ENCODE assay signal across 24 mouse cellular contexts in the genomic region with DNA sequence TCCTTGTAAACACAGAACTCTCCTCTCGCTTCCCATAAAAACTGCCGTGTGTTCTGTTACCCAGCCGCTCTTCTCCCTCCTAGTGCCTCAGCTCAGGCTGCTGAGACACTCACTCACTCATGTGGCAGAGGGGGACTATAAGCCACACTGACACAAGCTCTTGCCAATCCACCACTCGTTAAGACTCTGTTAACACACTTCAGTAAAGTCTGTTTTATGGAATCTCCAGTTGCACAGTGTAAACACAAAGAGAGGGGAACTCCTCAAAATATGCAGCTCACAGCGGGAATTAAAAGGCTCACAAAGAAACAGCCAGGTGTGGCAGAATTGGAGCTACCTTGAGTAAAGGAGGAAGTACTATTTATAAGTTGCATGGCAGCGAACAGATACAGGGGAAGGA.
DNase-seq lines count a peak whose midpoint lies in the region; ATAC-seq and TF ChIP-seq lines count a peak whose summit lies in the region.
"Had no signal": no experiment of that assay in that cellular context is flagged by ENCODE, and none has a peak within 500 bp of the region (broad histone marks: within the 10 kb centered on the region; RNA-seq: fewer than 3 reads in every experiment).

No protein-coding gene starts in this region.

- H3K4me3 ChIP-seq in kidney, embryonic 14.5 days (ENCODE audit: low read length) = no peak overlapping the region
- no peak overlapping the region for H3K4me3 ChIP-seq in ES-E14 (ENCODE audit: insufficient read depth in 1 of 2, low read depth in 1 of 2, low read length in 2 of 2, poor library complexity in 1 of 2, severe bottlenecking in 1 of 2)
- H3K4me3 ChIP-seq in embryonic fibroblast, embryonic 13.5 days (ENCODE audit: insufficient read depth, low read length) = no peak overlapping the region
- no peak overlapping the region for H3K4me3 ChIP-seq in limb, embryonic 15.5 days
- H3K4me3 ChIP-seq in midbrain, postnatal 0 days (ENCODE audit: low read depth, low read length) = no peak overlapping the region
- H3K4me3 ChIP-seq: forebrain, embryonic 13.5 days; heart, embryonic 15.5 days; megakaryocyte, embryonic 14.5 days; myocyte had no signal

- H3K4me1 ChIP-seq in kidney, embryonic 14.5 days (ENCODE audit: control insufficient read depth, insufficient read depth, low read length) = peaks cover 38% of the 10 kb centered on the region
- H3K4me1 ChIP-seq in ES-E14 (ENCODE audit: control insufficient read depth in 2 of 2, insufficient read depth in 2 of 2, low read length in 2 of 2, poor library complexity in 1 of 2) = peaks cover 5 to 9% of the 10 kb centered on the region in 2 experiments
- peaks cover 56% of the 10 kb centered on the region for H3K4me1 ChIP-seq in embryonic fibroblast, embryonic 13.5 days (ENCODE audit: control insufficient read depth, insufficient read depth, low read length)
- peaks cover 53% of the 10 kb centered on the region for H3K4me1 ChIP-seq in limb, embryonic 15.5 days
- no peaks in the 10 kb centered on the region for H3K4me1 ChIP-seq in midbrain, postnatal 0 days (ENCODE audit: insufficient read depth, low read length)

- WGBS in kidney, embryonic 14.5 days = 37% methylated on average over 6 of the region's 6 CpGs
- WGBS in limb, embryonic 15.5 days = 26% methylated on average over 6 of the region's 6 CpGs
- 67% methylated on average over 6 of the region's 6 CpGs for WGBS in midbrain, postnatal 0 days

- no peak for DNase-seq in kidney, adult 18-20 months
- peak; percentile 56 for DNase-seq in ES-E14 (ENCODE audit: low read depth, low spot score)
- DNase-seq in midbrain, postnatal 0 days (ENCODE audit: low spot score) = no peak
- no peak for DNase-seq in layer of hippocampus, adult 9-10 months (ENCODE audit: low spot score)
- DNase-seq: adrenal gland, postnatal 14 days; cerebellum, adult 11-12 months; cerebellum, postnatal 14 days; gastrocnemius, postnatal 10 days; heart, adult 18-20 months; kidney, adult 9 months; lung, adult 18-20 months; midbrain, embryonic 14.5 days; right cerebral cortex, postnatal 25 days had no signal

- ATAC-seq in kidney, embryonic 14.5 days (ENCODE audit: low FRiP score, low TSS enrichment) = no peak
- no peak for ATAC-seq in limb, embryonic 15.5 days (ENCODE audit: insufficient number of reproducible peaks, low FRiP score, low TSS enrichment, low read depth)
- no peak for ATAC-seq in midbrain, postnatal 0 days (ENCODE audit: low FRiP score)
- ATAC-seq in erythroid progenitor cell, adult 5-6 weeks (replicated peaks; ENCODE audit: low FRiP score, poor library complexity, severe bottlenecking) = no peak
- ATAC-seq: forebrain, embryonic 13.5 days; hindbrain, embryonic 16.5 days had no signal

- no peaks in the 10 kb centered on the region for H3K27me3 ChIP-seq in kidney, embryonic 14.5 days (ENCODE audit: control insufficient read depth, insufficient read depth, low read length)
- H3K27me3 ChIP-seq in limb, embryonic 15.5 days = no peaks in the 10 kb centered on the region
- no peaks in the 10 kb centered on the region for H3K27me3 ChIP-seq in midbrain, postnatal 0 days (ENCODE audit: insufficient read depth, low read length)
- H3K27me3 ChIP-seq: CH12.LX; forebrain, embryonic 13.5 days; heart, embryonic 15.5 days; megakaryocyte, embryonic 14.5 days had no signal

- H3K9me3 ChIP-seq in kidney, embryonic 14.5 days (ENCODE audit: control insufficient read depth, low read length) = no peaks in the 10 kb centered on the region
- no peaks in the 10 kb centered on the region for H3K9me3 ChIP-seq in ES-E14 (ENCODE audit: control insufficient read depth, insufficient read depth, low read depth, low read length)
- H3K9me3 ChIP-seq in limb, embryonic 15.5 days = no peaks in the 10 kb centered on the region
- H3K9me3 ChIP-seq in midbrain, postnatal 0 days (ENCODE audit: low read length) = no peaks in the 10 kb centered on the region
- H3K9me3 ChIP-seq: forebrain, embryonic 13.5 days; heart, embryonic 15.5 days; megakaryocyte, embryonic 14.5 days had no signal

- H3K27ac ChIP-seq in kidney, embryonic 14.5 days (ENCODE audit: low read depth, low read length) = peak overlapping the region; percentile 43; the same call in 1 of the 2 replicates
- H3K27ac ChIP-seq in ES-E14 (ENCODE audit: insufficient read depth, low read depth, low read length, poor library complexity, severe bottlenecking) = peak overlapping the region; percentile 27; the same call in 1 of the 2 replicates
- peak overlapping the region; percentile 97 for H3K27ac ChIP-seq in embryonic fibroblast, embryonic 13.5 days (ENCODE audit: insufficient read depth, low read length)
- H3K27ac ChIP-seq in limb, embryonic 15.5 days = peak overlapping the region; percentile 27; the same call in 1 of the 2 replicates
- no peak overlapping the region for H3K27ac ChIP-seq in midbrain, postnatal 0 days (ENCODE audit: low read depth, low read length)
- H3K27ac ChIP-seq: forebrain, embryonic 13.5 days; heart, embryonic 15.5 days had no signal

- in situ Hi-C loops in ES-E14 (cut with MboI; ENCODE audit: low sequenced_read_pairs in 2 of 2, unreplicated experiment in 2 of 2) = no loop called here

- peaks cover 15% of the 10 kb centered on the region; the same call in 1 of the 2 replicates for H3K36me3 ChIP-seq in kidney, embryonic 14.5 days (ENCODE audit: control insufficient read depth, insufficient read depth, low read length)
- H3K36me3 ChIP-seq in ES-E14 (ENCODE audit: control insufficient read depth, insufficient read depth, low read length, poor library complexity, severe bottlenecking) = no peaks in the 10 kb centered on the region
- H3K36me3 ChIP-seq in limb, embryonic 15.5 days = peaks cover 2% of the 10 kb centered on the region; the same call in 1 of the 2 replicates
- H3K36me3 ChIP-seq in midbrain, postnatal 0 days (ENCODE audit: insufficient read depth, low read length) = no peaks in the 10 kb centered on the region
- H3K36me3 ChIP-seq: heart, embryonic 15.5 days had no signal

- no peak overlapping the region for H3K4me2 ChIP-seq in kidney, embryonic 14.5 days (replicated peaks; ENCODE audit: low read depth, low read length)
- no peak overlapping the region for H3K4me2 ChIP-seq in limb, embryonic 15.5 days
- H3K4me2 ChIP-seq in midbrain, postnatal 0 days (ENCODE audit: low read depth, low read length, poor library complexity, severe bottlenecking) = no peak overlapping the region
- H3K4me2 ChIP-seq: forebrain, embryonic 13.5 days; heart, embryonic 15.5 days; liver, embryonic 11.5 days had no signal

- H3K9ac ChIP-seq in kidney, embryonic 14.5 days (ENCODE audit: low read depth, low read length) = no peak overlapping the region
- no peak overlapping the region for H3K9ac ChIP-seq in ES-E14 (ENCODE audit: insufficient read depth, low read depth, low read length, poor library complexity, severe bottlenecking)
- no peak overlapping the region for H3K9ac ChIP-seq in limb, embryonic 15.5 days
- H3K9ac ChIP-seq in midbrain, postnatal 0 days (replicated peaks; ENCODE audit: low read length, poor library complexity, severe bottlenecking) = no peak overlapping the region
- H3K9ac ChIP-seq: forebrain, embryonic 13.5 days; heart, embryonic 15.5 days had no signal

- TF ChIP-seq CTCF in embryonic fibroblast, embryonic 13.5 days (IDR thresholded peaks at IDR 0.05; ENCODE audit: borderline replicate concordance, insufficient read depth, low read length) = no peak
- TF ChIP-seq CTCF in midbrain, postnatal 0 days (IDR thresholded peaks at IDR 0.05) = no peak

- no peak for TF ChIP-seq POLR2A in embryonic fibroblast, embryonic 13.5 days (IDR thresholded peaks at IDR 0.05; ENCODE audit: low read depth, low read length)

TF ChIP-seq in ES-E14, 5 proteins besides CTCF, POLR2A, EP300 and RAD21:
- TF ChIP-seq HCFC1 (IDR thresholded peaks at IDR 0.05; ENCODE audit: borderline replicate concordance, insufficient read depth, low read length) (no peak), ZC3H11A (IDR thresholded peaks at IDR 0.05; ENCODE audit: borderline replicate concordance, low read depth, low read length) (no peak), ZNF384 (IDR thresholded peaks at IDR 0.05; ENCODE audit: low read depth, low read length) (no peak), MAFK (IDR thresholded peaks at IDR 0.05; ENCODE audit: insufficient read depth, low read depth, low read length) (no peak), CHD2 (IDR thresholded peaks at IDR 0.05; ENCODE audit: low read depth, low read length) (no peak)
TF ChIP-seq in ES-E14: peak in this region for 0.
